Mouse (Mus musculus) lung, postnatal 25 days (tissue): ENCODE results near the gene Nmrk2.

Experiments used
- DNase-seq: peaks from one replicate; pipeline ENCODE4 v3.0.0; 2022; ENCODE audit warnings: low spot score

Nmrk2 gene

GRCm38 (mm10) chr10:81162318-81162652 is 39.6 kb downstream of the Nmrk2 start:
- DNase-seq, result no peak

GRCm38 (mm10) chr10:81161602-81162317 is 40.1 kb downstream of the Nmrk2 start:
- DNase-seq, result peak; percentile 59

GRCm38 (mm10) chr10:81154736-81155135 is 47.1 kb downstream of the Nmrk2 start:
- no peak for DNase-seq

GRCm38 (mm10) chr10:81154313-81154712 is 47.5 kb downstream of the Nmrk2 start:
- no peak for DNase-seq

GRCm38 (mm10) chr10:81152609-81153008 is 49.2 kb downstream of the Nmrk2 start:
- DNase-seq, result no peak

- no peak for DNase-seq
Measured at GRCm38 (mm10) chr10:81151261-81151660, 50.6 kb downstream of the Nmrk2 start.
